Mouse (Mus musculus): ENCODE measurements at regions not wholly inside any gene's neighbourhood (a gene's known extent, or its start where the extent isn't known, plus 50 kb on each side); places are given as distances from the start of the nearest gene placed in this dataset.

- ChIA-PET CTCF (no interaction called here), POLR2A (interaction anchor here in 1 of 4 experiments (0.7 kb wide), 1 partner anchor 98 kb away, joined by 3 read pairs; no protein-coding TSS in a partner anchor)
Measured at GRCm38 (mm10) chr3:143862531-143862930, 342.5 kb downstream of the Lmo4 start.

GRCm38 (mm10) chr3:143861866-143862265 lies 343.2 kb downstream of the Lmo4 start:
- ChIA-PET POLR2A (interaction anchor here in 1 of 4 experiments (0.7 kb wide), 1 partner anchor 97 kb away, joined by 3 read pairs; no protein-coding TSS in a partner anchor), CTCF (no interaction called here)

DNA sequence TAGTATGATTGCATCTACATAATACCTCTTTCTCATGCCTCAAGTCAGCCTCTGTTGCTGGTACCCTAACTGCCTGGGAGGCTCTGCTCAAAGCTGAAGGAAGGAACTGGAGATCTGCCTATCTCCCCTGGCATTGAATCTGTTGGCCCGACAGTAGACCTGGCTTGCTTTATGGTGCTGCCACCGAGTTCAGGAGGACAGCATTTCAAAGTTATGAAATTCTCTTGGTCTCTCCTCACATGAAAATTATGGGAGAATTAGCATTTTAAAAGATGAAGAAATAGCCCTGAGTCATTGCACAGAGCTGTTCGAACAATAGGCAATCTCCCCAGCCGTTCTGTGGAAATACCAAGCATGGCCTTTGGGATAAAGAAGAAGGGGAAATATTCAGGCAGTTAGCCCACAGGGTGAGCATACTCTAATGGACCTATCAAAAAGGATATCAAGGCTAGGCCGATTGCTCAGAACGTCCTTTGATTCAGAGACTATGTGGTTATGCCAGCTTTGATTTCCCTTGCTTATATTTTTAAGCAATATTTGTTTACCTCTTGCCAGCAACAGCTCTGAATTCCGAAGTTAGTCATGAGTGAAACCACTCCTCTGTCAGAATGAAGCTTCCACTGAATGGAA lies 369.3 kb downstream of the Lmo4 start:
- ChIA-PET POLR2A (interaction anchor here in 1 of 4 experiments (0.7 kb wide), 1 partner anchor 28 kb away, joined by 3 read pairs; no protein-coding TSS in a partner anchor), CTCF (no interaction called here)

GRCm38 (mm10) chr3:143834725-143835124 lies 370.3 kb downstream of the Lmo4 start:
- ChIA-PET CTCF (no interaction called here), POLR2A (no interaction called here)

DNA sequence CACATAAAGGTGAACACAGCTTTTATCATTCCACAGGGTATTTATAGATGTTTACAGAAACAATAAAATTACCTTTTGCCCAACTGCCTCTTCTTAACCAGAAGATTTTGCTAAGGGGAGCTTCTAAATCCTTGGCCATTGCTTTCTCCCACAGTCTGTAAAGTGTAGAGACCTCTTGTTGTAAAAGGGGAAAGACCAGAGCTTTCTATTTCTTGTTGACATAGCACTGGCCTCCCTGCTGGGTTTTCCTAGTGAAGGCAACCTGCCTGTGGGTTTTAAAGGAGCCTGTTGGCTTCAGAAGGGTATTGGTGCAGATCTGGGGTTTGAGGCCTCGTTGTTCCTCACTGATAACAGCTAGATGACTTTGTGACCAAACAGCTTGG lies 381.6 kb downstream of the Lmo4 start:
- POLR2A ChIA-PET: no interaction called here
- CTCF ChIA-PET: no interaction called here

DNA sequence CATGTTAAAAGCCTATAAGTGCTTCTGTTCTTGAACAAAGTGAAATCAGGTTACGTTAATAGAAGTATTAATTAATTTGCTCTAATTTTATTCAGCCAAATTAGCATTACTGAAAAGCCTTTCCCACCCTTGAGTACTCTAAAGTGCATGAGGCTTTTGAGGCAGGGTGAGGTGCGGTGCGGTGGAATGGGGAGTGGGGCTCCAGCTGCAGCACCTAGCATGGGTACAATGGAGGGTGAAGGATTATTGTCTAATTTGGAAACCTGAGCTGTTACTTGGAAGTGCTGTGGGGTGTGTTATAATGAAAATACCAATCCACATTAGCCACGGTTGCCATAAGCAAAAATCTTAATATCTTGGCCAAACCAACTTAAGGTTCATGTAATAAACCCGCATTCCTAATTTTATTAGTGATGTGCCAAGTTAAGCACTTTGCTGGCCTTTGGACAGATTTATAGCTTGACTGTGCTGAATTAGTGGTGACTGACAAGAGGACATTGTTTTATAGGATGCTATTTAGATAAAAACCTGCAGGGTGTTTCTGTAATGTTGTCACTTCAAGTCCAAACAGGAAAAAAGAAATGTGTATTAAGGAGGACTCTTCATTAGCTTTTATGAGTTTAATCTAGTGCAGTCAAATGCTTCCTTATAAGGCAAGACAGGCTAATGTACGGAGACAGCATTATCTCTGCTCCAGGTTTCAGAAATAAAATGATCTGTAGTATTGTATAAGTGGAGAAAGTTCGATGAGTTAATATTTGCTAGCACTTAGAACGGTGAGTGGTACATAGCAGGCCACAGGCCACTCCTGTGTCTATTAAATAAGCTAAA lies 382.2 kb downstream of the Lmo4 start:
- POLR2A ChIA-PET: no interaction called here
- CTCF ChIA-PET: no interaction called here

DNA sequence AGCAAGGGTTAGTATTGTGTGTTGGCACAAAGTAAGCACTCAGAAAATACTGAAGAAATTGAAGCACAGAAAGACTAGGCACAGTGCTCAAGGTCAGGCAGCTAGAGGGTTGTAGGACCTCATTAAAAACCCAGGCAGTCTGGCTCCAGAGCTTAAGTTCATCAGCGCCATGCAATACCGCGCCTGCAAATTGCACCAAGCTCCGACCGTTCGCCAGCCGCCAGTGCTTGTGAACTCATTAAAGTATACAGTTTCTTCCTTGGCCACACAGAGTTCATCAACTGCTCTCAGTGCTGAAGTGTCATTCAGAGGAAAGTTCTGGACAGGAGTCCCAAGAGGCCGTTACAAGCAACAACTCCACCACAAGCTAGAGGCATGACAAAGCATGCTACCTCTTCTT lies 397.5 kb downstream of the Lmo4 start:
- CTCF ChIA-PET: interaction anchor here in 1 of 4 experiments (0.7 kb wide), 1 partner anchor 231 kb away, joined by 6 read pairs; no protein-coding TSS in a partner anchor
- POLR2A ChIA-PET: interaction anchor here in 1 of 4 experiments (0.6 kb wide), 1 partner anchor 28 kb away, joined by 3 read pairs; no protein-coding TSS in a partner anchor

- ChIA-PET CTCF (no interaction called here), POLR2A (no interaction called here)
Measured at GRCm38 (mm10) chr3:143806940-143807339, 398.1 kb downstream of the Lmo4 start.

DNA sequence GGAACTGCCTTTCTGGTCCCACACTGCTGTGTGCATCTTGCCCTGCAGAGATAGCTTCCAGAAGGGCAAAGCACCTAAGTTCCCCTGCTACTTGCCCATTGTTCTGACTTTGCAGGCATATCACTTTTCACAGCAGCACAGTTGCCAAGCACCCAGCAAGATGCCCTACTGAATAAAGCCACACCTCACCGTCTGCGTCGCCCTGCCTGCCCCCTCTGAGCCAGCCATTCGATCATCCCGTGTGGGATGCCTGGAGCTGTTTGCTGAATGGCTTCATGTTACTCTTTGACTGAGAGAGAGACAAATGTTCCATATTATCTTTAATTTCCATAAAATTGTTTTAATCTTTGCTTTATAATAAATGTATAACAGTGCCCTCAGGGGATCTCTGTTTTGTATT lies 407.2 kb downstream of the Lmo4 start:
- POLR2A ChIA-PET: no interaction called here
- CTCF ChIA-PET: no interaction called here

GRCm38 (mm10) chr3:143790905-143791304 lies 414.1 kb downstream of the Lmo4 start:
- ChIA-PET CTCF (no interaction called here), POLR2A (no interaction called here)

- ChIA-PET CTCF (no interaction called here), POLR2A (no interaction called here)
Measured at GRCm38 (mm10) chr3:143789932-143790570, 415.0 kb downstream of the Lmo4 start.

DNA sequence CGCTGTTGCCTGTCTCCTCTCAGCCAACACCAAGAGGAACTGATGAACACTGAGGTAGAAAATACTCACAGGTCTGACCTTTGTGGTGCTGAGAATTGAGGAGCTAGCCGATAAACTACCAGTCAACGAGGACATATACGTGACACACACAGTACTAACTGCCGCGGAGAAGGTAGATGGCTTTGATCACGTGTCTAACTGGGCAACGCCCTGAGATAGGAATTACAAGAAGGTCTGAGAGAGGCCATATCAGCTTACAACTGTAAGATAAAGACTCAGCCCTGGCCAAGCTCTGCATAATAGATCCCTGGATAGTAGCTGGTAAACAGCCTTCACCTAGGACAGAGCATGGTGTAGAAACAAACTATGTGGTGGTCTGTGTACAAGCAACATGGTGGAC lies 418.1 kb downstream of the Lmo4 start:
- ChIA-PET CTCF (no interaction called here), POLR2A (interaction anchor here in 1 of 4 experiments (0.5 kb wide), 1 partner anchor 234 kb away, joined by 3 read pairs; no protein-coding TSS in a partner anchor)

- ChIA-PET POLR2A (no interaction called here), CTCF (no interaction called here)
Measured at GRCm38 (mm10) chr3:143784353-143784791, 420.6 kb downstream of the Lmo4 start.

DNA sequence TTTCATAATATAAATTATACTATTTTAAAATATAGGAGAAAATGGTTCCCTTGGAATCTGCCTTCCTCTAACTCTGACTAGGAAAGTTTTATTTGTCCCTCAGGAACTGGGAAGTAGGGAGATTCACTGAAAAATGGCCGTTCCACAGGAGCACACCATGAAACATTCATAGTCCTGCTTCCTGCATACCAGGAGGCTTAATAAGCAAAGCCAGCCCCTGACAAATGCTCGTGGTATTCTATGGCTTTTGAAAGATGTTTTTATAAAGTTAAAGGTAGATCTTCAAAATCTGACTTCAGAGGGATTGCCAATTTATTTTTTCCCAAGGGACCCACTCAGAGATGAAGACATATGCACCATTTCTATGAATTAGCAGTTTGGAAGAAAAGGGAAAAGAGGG lies 426.9 kb downstream of the Lmo4 start:
- CTCF ChIA-PET: interaction anchor here in 1 of 4 experiments (0.5 kb wide), 1 partner anchor 457 kb away, joined by 3 read pairs; no protein-coding TSS in a partner anchor
- POLR2A ChIA-PET: no interaction called here

DNA sequence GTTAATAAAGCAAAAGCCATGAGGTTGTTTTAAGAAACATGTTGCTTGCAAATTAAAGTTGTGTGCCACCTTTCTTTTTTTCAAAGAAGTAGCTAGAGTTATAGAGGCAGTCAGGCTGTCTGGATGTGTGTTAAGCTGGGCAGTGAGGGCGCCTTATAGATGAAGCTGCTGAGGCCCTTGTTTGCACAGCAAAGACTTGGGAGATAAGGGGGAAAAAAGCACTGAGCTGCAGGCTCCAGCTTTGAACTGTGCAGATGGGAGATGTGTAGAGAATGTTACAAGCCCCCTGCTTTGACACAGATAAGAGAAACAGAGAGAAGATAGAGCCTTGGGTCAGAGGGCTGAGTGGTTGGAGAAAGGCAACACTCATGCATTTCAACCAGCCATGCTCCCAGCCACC lies 445.7 kb downstream of the Lmo4 start:
- POLR2A ChIA-PET: no interaction called here
- CTCF ChIA-PET: no interaction called here

GRCm38 (mm10) chr3:143753197-143753596 lies 451.8 kb downstream of the Lmo4 start:
- CTCF ChIA-PET: no interaction called here

DNA sequence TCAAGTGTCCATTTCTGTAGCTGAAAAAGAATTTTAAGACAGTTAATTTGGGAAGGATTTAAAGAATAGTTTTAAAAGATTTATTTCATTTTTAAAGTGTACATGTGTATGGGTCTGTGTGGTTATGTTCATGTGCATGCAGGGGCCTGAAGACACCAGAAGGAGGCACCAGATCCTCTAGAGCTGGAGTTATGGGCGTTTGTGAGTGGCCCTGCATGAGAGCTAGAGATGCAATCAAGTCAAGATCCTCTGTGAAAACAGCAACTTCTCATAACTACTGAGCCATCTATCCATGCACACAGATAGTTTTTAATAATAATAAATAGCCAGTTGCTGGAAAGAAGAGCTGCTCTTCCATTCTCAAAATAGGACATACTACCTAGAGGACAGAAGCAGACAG lies 452.4 kb downstream of the Lmo4 start:
- POLR2A ChIA-PET: no interaction called here
- CTCF ChIA-PET: no interaction called here

More at GRCm38 (mm10) chr3:143753197-143753596, 451.8 kb downstream of the Lmo4 start:
- POLR2A ChIA-PET: no interaction called here

DNA sequence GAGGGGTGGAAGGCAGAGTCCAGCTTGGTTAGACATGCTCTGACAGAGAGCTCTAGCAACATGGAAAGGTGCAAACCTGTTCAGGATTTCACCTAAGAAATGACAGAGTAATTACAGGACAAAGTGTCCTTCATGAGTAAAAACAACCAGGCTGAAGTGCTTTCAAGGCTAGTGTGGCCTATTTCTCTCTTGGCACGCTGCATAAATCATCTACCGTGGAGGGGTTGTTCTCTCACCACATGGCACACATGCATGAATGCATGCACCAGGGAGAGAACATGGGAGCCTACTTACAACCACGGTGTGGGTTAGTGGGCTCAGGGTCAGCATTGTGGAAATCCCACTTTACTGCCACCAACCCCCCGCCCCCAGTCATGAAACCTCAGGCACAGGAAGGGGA lies 454.9 kb downstream of the Lmo4 start:
- POLR2A ChIA-PET: no interaction called here

GRCm38 (mm10) chr3:143743649-143744048 lies 461.4 kb downstream of the Lmo4 start:
- CTCF ChIA-PET: no interaction called here
- POLR2A ChIA-PET: no interaction called here

More for the DNA sequence above, 454.9 kb downstream of the Lmo4 start:
- CTCF ChIA-PET: no interaction called here

- CTCF ChIA-PET: no interaction called here
- POLR2A ChIA-PET: no interaction called here
Measured at GRCm38 (mm10) chr3:143742786-143743571, 462.0 kb downstream of the Lmo4 start.
